Mouse (Mus musculus) C2C12 (cell line): ENCODE data around the gene Stk39. TPM values are rescaled to one million over a fixed set of nuclear protein-coding genes. Genes with fewer than 3 reads are reported as not detected.

Experiments used
- H3K27me3 ChIP-seq: one replicate; pipeline ENCODE4 v1.6.1; 2011; ENCODE audit not compliant: control insufficient read depth, insufficient read depth, insufficient read length
- H3K36me3 ChIP-seq: one replicate; pipeline ENCODE4 v1.6.1; 2011; ENCODE audit not compliant: control insufficient read depth, insufficient read depth
- H3K4me3 ChIP-seq: one replicate; pipeline ENCODE4 v1.5.1; 2011; ENCODE audit warnings: mild to moderate bottlenecking, control low read depth; ENCODE audit not compliant: poor library complexity, insufficient read depth, severe bottlenecking
- H3K79me2 ChIP-seq: one replicate; pipeline ENCODE4 v1.6.1; 2011; ENCODE audit not compliant: control insufficient read depth, insufficient read depth
- H3K79me3 ChIP-seq: one replicate; pipeline ENCODE4 v1.6.1; 2011; ENCODE audit warnings: low read depth, control low read depth
- H3ac ChIP-seq: one replicate; pipeline ENCODE3; 2011; ENCODE audit warnings: low read depth; ENCODE audit not compliant: control insufficient read depth, insufficient read length
- CEBPB ChIP-seq: IDR thresholded peaks from one replicate; pipeline ENCODE4 v1.6.1; 2011; ENCODE audit warnings: low read depth, mild to moderate bottlenecking, control low read depth, moderate library complexity
- CTCF ChIP-seq: IDR thresholded peaks from one replicate; pipeline ENCODE4 v1.5.1; 2011; ENCODE audit not compliant: control insufficient read depth, insufficient read depth, insufficient read length
- FOSL1 ChIP-seq: IDR thresholded peaks from one replicate; pipeline ENCODE4 v1.8.0; 2011; ENCODE audit warnings: mild to moderate bottlenecking, low read length; ENCODE audit not compliant: poor library complexity, insufficient read depth, severe bottlenecking
- MAX ChIP-seq: IDR thresholded peaks from one replicate; pipeline ENCODE4 v1.6.1; 2011; ENCODE audit warnings: mild to moderate bottlenecking, control low read depth
- MYOD1 ChIP-seq: IDR thresholded peaks from one replicate; pipeline ENCODE4 v1.6.1; 2011; ENCODE audit warnings: low read depth; ENCODE audit not compliant: control insufficient read depth, insufficient read length
- MYOG ChIP-seq: IDR thresholded peaks from one replicate; pipeline ENCODE4 v1.6.1; 2011; ENCODE audit not compliant: control insufficient read depth, insufficient read length; ENCODE audit errors: extremely low read depth
- USF1 ChIP-seq: IDR thresholded peaks from one replicate; pipeline ENCODE4 v1.6.1; 2011; ENCODE audit warnings: low read depth, mild to moderate bottlenecking, control low read depth, moderate library complexity
- polyA plus RNA-seq: library from polyadenylated mRNA; unstranded; fragments of >200 nt; fragmentation: generic; extraction: Trizol; gene quantifications from one replicate; pipeline ENCODE4 v1.2.1, GENCODE M21; 2012; ENCODE audit warnings: missing spikeins

Stk39 gene
- polyA plus RNA-seq, 1 experiment: 11.3 TPM

DNA sequence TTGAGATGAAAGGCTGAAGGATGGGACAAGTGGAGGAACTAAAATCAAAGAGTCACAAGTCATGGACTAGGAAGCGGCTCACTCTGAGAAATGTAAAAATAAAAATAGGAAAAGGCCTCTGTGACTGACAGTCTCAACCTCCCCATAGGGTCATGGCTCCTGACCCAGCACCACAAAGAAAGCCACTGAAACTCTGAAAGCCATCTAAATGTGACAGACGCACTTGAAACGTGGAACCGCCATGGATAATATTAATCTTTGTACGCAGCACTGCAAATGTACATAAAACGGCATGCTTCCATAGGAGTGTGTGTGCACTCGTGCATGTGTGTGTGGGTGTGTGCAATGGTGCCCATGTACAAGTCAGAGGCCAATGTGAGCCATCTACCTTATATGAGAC, 34.9 kb downstream of the Stk39 start:
- H3K79me2 ChIP-seq: no peaks in the 10 kb centered on the region
- TF ChIP-seq MAX: no peak
- TF ChIP-seq MYOD1: no peak
- no peak for TF ChIP-seq FOSL1
- TF ChIP-seq USF1: no peak
- TF ChIP-seq CTCF: no peak
- TF ChIP-seq MYOG: no peak
- H3K4me3 ChIP-seq: no peak overlapping the region
- H3K79me3 ChIP-seq: no peaks in the 10 kb centered on the region
- no peaks in the 10 kb centered on the region for H3K27me3 ChIP-seq
- H3ac ChIP-seq: no peak overlapping the region
- no peaks in the 10 kb centered on the region for H3K36me3 ChIP-seq

GRCm38 (mm10) chr2:68436305-68436704, 35.8 kb downstream of the Stk39 start:
- no peak for TF ChIP-seq MAX
- no peak for TF ChIP-seq MYOG
- no peak for TF ChIP-seq USF1
- TF ChIP-seq MYOD1: no peak
- TF ChIP-seq CEBPB: no peak
- TF ChIP-seq CTCF: no peak
- TF ChIP-seq FOSL1: no peak
- Histone ChIP-seq H3K36me3 (no peaks in the 10 kb centered on the region), H3K79me2 (no peaks in the 10 kb centered on the region), H3K4me3 (no peak overlapping the region), H3ac (no peak overlapping the region), H3K27me3 (no peaks in the 10 kb centered on the region), H3K79me3 (no peaks in the 10 kb centered on the region)

- Histone ChIP-seq H3ac (no peak overlapping the region), H3K79me3 (no peaks in the 10 kb centered on the region), H3K4me3 (no peak overlapping the region), H3K79me2 (no peaks in the 10 kb centered on the region), H3K36me3 (no peaks in the 10 kb centered on the region), H3K27me3 (no peaks in the 10 kb centered on the region)
- TF ChIP-seq MYOD1 (no peak), MAX (no peak), USF1 (no peak), FOSL1 (no peak), CEBPB (no peak), CTCF (no peak), MYOG (no peak)
Observed at GRCm38 (mm10) chr2:68435494-68436255, 36.4 kb downstream of the Stk39 start.

GRCm38 (mm10) chr2:68434997-68435396, 37.1 kb downstream of the Stk39 start:
- H3K4me3 ChIP-seq: no peak overlapping the region
- H3K36me3 ChIP-seq: no peaks in the 10 kb centered on the region
- no peaks in the 10 kb centered on the region for H3K27me3 ChIP-seq
- no peaks in the 10 kb centered on the region for H3K79me3 ChIP-seq
- H3ac ChIP-seq: no peak overlapping the region
- TF ChIP-seq FOSL1 (no peak), USF1 (no peak), CEBPB (no peak), CTCF (no peak), MYOG (no peak), MYOD1 (no peak), MAX (no peak)
- no peaks in the 10 kb centered on the region for H3K79me2 ChIP-seq

GRCm38 (mm10) chr2:68434576-68434975, 37.5 kb downstream of the Stk39 start:
- H3K79me3 ChIP-seq: no peaks in the 10 kb centered on the region
- no peaks in the 10 kb centered on the region for H3K36me3 ChIP-seq
- H3K79me2 ChIP-seq: no peaks in the 10 kb centered on the region
- H3K4me3 ChIP-seq: no peak overlapping the region
- TF ChIP-seq MYOD1: no peak
- TF ChIP-seq USF1: no peak
- no peak for TF ChIP-seq FOSL1
- no peak for TF ChIP-seq CTCF
- TF ChIP-seq CEBPB: no peak
- TF ChIP-seq MAX: no peak
- TF ChIP-seq MYOG: no peak
- H3K27me3 ChIP-seq: no peaks in the 10 kb centered on the region
- no peak overlapping the region for H3ac ChIP-seq
